Mouse (Mus musculus) heart, embryonic 14.5 days (tissue): ENCODE measurements around the gene Myo15b. TPM values are rescaled to one million over a fixed set of nuclear protein-coding genes. Genes with fewer than 3 reads are reported as not detected.
A peak's percentile ranks its signal among the peaks of the same experiment; 100 is the strongest.

Source experiments
- ATAC-seq: fragments of 200-750 bp; cut with Nextera tagmentation; 2 replicates; pipeline ENCODE4 v1.8.0; 2017; ENCODE audit warnings: low read depth, moderate TSS enrichment; ENCODE audit not compliant: insufficient number of reproducible peaks, insufficient read depth, low FRiP score
- H3K27ac ChIP-seq, 2 experiments: fragments of 200-500 bp in 1 of 2; fragments of 300-500 bp in 1 of 2; sonication (generic) in 1 of 2; replicated peaks in 1 of 2; 2 replicates each; pipeline ENCODE4 v1.5.1; 2012 to 2014; ENCODE audit warnings: low read depth in 2 of 2, low read length in 2 of 2, control low read depth in 1 of 2, mild to moderate bottlenecking in 1 of 2, mixed read lengths in 1 of 2; ENCODE audit not compliant: control insufficient read depth in 1 of 2, insufficient read depth in 1 of 2
- H3K27me3 ChIP-seq: fragments of 300-500 bp; sonication (generic); 2 replicates; pipeline ENCODE4 v1.6.1; 2014; ENCODE audit warnings: mild to moderate bottlenecking, low read length, control low read depth; ENCODE audit not compliant: control insufficient read depth, insufficient read depth
- H3K36me3 ChIP-seq: fragments of 300-500 bp; sonication (generic); 2 replicates; pipeline ENCODE4 v1.6.1; 2014; ENCODE audit warnings: mild to moderate bottlenecking, control low read depth, low read length, mixed read lengths; ENCODE audit not compliant: control insufficient read depth, insufficient read depth
- H3K4me1 ChIP-seq, 2 experiments: fragments of 200-500 bp in 1 of 2; fragments of 300-500 bp in 1 of 2; sonication (generic) in 1 of 2; 2 replicates each; pipeline ENCODE4 v1.6.1; 2012 to 2014; ENCODE audit warnings: low read length in 2 of 2, control low read depth in 1 of 2, mixed read lengths in 1 of 2; ENCODE audit not compliant: control insufficient read depth in 2 of 2, insufficient read depth in 2 of 2
- H3K4me2 ChIP-seq: fragments of 300-500 bp; sonication (generic); 2 replicates; pipeline ENCODE4 v1.6.1; 2014; ENCODE audit warnings: mild to moderate bottlenecking, low read length
- H3K4me3 ChIP-seq, 2 experiments: fragments of 200-500 bp in 1 of 2; fragments of 300-500 bp in 1 of 2; sonication (generic) in 1 of 2; 2 replicates each; pipeline ENCODE4 v1.5.1; 2012 to 2014; ENCODE audit warnings: low read length in 2 of 2, mild to moderate bottlenecking in 2 of 2, control low read depth in 1 of 2, low read depth in 1 of 2, moderate library complexity in 1 of 2; ENCODE audit not compliant: control insufficient read depth in 1 of 2, insufficient read depth in 1 of 2
- H3K9ac ChIP-seq: fragments of 300-500 bp; sonication (generic); 2 replicates; pipeline ENCODE4 v1.6.1; 2014; ENCODE audit warnings: mild to moderate bottlenecking, low read length
- H3K9me3 ChIP-seq: fragments of 300-500 bp; sonication (generic); 2 replicates; pipeline ENCODE4 v1.6.1; 2016; ENCODE audit warnings: low read length, control low read depth; ENCODE audit not compliant: control insufficient read depth
- WGBS: fragments of 180-500 bp; shearing (Covaris S2); extraction: QIAGEN DNeasy Blood & Tissue Kit; methylation state at CpG from one replicate; pipeline ENCODE4 v1.1.7; 2014; 5-methylcytosine and 5-hydroxymethylcytosine counted together
- polyA plus RNA-seq: library from polyadenylated mRNA; unstranded; fragments of >200 nt; fragmentation: Nextera tagmentation; extraction: Ambion mirVana; gene quantifications from 2 replicates; pipeline ENCODE4 v1.2.1, GENCODE M21; 2014

Gene Myo15b
- polyA plus RNA-seq, 1 experiment from 2014 or later = 0.22 TPM

DNA sequence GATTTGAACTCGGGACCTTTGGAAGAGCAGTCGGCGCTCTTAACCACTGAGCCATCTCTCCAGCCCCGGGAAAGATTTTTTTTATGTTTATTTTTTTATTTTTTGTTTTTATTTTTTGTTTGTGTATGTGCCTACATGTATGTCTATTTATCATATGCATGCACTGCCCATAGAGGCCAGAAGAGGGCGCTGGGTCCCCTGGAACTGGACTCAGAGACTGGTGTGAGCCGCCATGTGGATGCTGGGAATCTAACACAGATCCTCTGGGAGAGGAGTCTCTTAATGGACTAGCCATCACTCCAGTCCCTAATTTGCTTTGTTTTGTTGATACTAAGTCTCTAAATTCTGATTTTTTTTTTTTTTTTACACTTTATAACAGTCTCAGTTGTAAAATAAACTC, 17.2 kb upstream of the Myo15b start:
- WGBS = 87% methylated on average over 6 of the region's 6 CpGs
- Histone ChIP-seq H3K4me1 (peaks cover 56 to 69% of the 10 kb centered on the region in 2 experiments), H3K27me3 (no peaks in the 10 kb centered on the region), H3K9ac (no peak overlapping the region), H3K27ac (peak overlapping the region; percentile 97 to 99), H3K36me3 (peaks cover 16% of the 10 kb centered on the region), H3K4me3 (no peak overlapping the region), H3K4me2 (no peak overlapping the region), H3K9me3 (peaks cover 5% of the 10 kb centered on the region; the same call in 1 of the 2 replicates)
- no peak for ATAC-seq

DNA sequence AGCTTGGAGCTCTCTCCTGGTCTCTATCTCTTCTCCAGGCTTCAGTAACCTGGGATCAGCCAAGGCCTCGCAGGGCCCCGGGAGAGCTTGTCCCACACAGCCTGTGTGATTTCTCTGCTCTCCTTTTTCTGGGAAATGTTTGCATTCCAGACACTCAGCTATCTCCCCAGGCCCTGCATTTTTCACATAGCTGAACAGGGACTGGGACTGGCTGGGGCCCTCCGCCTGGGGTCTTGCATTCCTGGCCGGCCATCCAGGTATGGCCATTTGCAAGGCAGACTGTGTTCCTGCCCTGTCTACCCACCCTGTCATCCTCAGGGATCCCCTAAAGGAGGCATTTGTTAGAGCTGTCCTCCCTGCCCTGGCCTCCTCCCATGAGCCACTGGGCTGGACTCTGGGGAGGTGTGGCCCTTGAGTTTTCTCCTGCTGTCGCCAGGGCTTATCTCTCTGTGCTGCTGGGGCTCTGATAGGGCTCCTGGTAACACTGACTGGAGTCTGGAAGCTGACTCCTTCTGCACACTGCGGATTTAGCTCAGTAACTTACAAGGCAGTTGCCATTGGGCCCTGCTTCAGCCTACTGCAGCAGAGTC, 16.1 kb upstream of the Myo15b start:
- ATAC-seq = peak; percentile 75
- H3K9ac ChIP-seq = peak overlapping the region; percentile 54
- H3K9me3 ChIP-seq = peaks cover 5% of the 10 kb centered on the region; the same call in 1 of the 2 replicates
- peaks cover 50 to 63% of the 10 kb centered on the region in 2 experiments for H3K4me1 ChIP-seq
- no peak overlapping the region for H3K4me3 ChIP-seq
- peak overlapping the region; percentile 97 to 99 for H3K27ac ChIP-seq
- H3K27me3 ChIP-seq = no peaks in the 10 kb centered on the region
- WGBS = 0% methylated on average over 6 of the region's 6 CpGs
- H3K36me3 ChIP-seq = peaks cover 26% of the 10 kb centered on the region
- H3K4me2 ChIP-seq = peak overlapping the region; percentile 45

DNA sequence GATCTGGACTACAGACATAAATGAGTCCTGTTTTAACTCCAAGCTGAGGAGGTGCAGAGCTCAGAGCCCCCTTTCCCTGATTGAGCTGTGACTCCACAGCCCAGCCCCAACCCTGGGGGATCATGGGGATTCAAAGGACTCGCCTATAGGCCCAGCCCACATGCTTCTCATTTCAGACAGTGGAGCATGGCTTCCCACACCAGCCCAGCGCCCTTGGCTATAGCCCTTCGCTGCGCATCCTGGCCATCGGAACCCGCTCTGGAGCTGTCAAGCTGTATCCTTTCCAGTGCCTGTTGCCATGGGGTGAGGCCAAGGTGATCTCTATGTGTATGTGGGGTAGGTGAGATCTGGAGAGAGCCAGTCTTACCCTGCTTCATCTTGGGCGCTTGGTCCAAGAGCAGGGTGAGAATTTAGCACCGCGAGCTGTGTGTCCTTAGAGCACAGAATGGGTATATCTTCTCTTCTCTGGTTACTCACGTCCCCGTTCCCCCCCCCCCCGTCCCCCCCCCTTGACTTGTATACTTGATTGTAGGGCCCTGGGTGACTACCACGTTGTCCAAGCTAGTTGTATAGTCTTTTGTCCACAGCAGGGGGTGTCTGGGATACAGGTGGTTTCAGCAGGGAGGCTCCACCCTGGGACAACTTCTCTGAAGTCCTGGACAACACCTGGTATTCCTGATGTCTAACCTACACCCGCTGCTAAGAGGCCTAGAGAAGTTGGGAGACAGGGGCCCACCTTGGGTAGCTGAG, 14.9 kb upstream of the Myo15b start:
- Histone ChIP-seq H3K4me2 (peak overlapping the region; percentile 45; the same call in 1 of the 2 replicates), H3K4me1 (peaks cover 46 to 51% of the 10 kb centered on the region in 2 experiments), H3K4me3 (no peak overlapping the region), H3K27me3 (no peaks in the 10 kb centered on the region), H3K9me3 (peaks cover 5% of the 10 kb centered on the region; the same call in 1 of the 2 replicates), H3K27ac (peak overlapping the region; percentile 97 to 99), H3K36me3 (peaks cover 39% of the 10 kb centered on the region), H3K9ac (peak overlapping the region; percentile 54; the same call in 1 of the 2 replicates)
- no peak for ATAC-seq
- WGBS = 78% methylated on average over 12 of the region's 14 CpGs

DNA sequence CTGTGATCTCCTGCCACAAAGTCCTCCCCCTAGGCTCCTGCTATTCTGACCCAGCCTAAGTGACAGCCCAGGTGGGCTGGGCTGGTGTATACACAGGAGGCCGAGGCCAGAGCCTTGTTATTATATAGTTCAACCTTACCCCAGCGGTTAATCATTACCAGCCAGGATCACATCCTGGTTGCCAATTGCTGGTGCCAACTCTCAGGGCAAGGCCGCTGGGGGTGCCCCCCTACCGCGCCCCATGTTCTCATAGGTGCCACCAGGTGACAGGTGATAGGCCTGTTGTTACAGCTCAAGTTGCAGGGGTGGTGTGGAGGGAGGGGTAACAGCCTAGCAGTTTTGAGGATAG, 14.3 kb upstream of the Myo15b start:
- Histone ChIP-seq H3K27me3 (no peaks in the 10 kb centered on the region), H3K36me3 (peaks cover 40% of the 10 kb centered on the region), H3K9me3 (peaks cover 5% of the 10 kb centered on the region; the same call in 1 of the 2 replicates), H3K4me2 (no peak overlapping the region), H3K4me3 (no peak overlapping the region), H3K9ac (no peak overlapping the region), H3K4me1 (peaks cover 41 to 45% of the 10 kb centered on the region in 2 experiments), H3K27ac (peak overlapping the region in 1 of 2 experiments; percentile 97; a peak in 2 of 4 replicates)
- ATAC-seq = no peak
- WGBS = 87% methylated on average over 5 of the region's 5 CpGs

DNA sequence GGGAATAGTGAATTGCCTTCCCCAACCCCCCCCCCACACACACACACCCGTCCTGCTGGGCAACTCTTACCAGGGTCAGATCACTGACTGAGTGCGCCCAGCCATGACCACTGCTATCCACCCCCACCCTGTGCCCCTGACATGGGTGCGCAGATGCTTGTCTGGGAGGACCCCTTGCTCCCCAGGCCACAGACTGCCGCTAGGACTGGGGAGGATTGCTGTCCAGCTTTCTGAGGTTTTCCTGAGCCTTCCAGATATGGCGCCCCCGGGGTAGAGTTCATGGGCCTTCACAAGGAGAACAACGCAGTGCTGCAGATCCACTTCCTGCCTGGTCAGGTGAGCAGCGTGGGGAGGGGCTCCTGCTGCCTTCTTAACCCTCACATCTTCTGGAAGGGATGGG, 14.0 kb upstream of the Myo15b start:
- 81% methylated on average over 8 of the region's 8 CpGs for WGBS
- peaks cover 44% of the 10 kb centered on the region for H3K36me3 ChIP-seq
- no peaks in the 10 kb centered on the region for H3K27me3 ChIP-seq

DNA sequence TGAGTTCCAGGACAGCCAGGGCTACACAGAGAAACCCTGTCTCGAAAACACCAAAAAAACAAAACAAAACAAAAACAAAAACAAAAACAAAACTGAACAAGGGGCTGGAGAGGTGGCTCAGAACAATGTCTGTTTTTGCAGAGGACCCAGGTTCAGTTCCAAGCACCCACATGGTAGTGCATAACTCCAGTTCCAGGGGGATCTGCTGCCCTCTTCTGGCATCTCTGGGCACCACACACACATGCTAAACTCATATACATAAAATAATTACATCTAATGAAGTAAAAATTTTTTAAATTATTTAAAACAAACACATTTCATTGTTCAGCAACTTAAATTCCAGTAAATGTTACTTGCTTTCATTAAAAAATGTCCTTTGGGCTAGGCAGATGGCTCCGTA, 12.4 kb upstream of the Myo15b start:
- Histone ChIP-seq H3K36me3 (peaks cover 59% of the 10 kb centered on the region), H3K4me3 (no peak overlapping the region), H3K4me1 (peaks cover 28 to 30% of the 10 kb centered on the region in 2 experiments), H3K9me3 (peaks cover 5% of the 10 kb centered on the region; the same call in 1 of the 2 replicates), H3K27me3 (no peaks in the 10 kb centered on the region), H3K9ac (no peak overlapping the region), H3K4me2 (no peak overlapping the region), H3K27ac (no peak overlapping the region)
- no peak for ATAC-seq
- 97% methylated on average over 2 of the region's 2 CpGs for WGBS

More for the DNA sequence above, 14.0 kb upstream of the Myo15b start:
- Histone ChIP-seq H3K4me2 (no peak overlapping the region), H3K9me3 (peaks cover 5% of the 10 kb centered on the region; the same call in 1 of the 2 replicates), H3K4me1 (peaks cover 38 to 41% of the 10 kb centered on the region in 2 experiments), H3K9ac (no peak overlapping the region), H3K4me3 (no peak overlapping the region), H3K27ac (0 out of 4 replicates have a peak overlapping the region, but pooled peaks of 1 of the 2 experiments have one; percentile 24)
- no peak for ATAC-seq

DNA sequence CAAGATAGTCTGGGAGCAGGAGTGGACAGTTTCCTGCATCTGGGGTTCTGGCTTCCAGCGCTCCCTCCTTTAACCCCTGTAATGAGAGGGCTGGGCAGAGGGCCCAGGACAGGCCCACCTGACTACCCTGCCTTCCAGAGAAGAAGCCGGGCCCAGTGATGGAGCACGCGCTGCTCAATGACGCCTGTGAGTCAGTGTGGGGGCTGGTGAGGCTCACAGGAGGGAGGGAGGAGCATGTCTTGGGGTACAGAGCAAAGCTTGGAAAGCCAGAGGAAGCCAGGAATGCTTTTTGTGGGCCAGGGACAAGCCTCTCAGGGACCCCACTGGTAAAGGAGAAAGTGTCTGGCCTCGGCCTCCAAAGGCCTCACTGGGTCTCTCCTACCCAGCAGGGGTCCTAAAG, 3.5 kb upstream of the Myo15b start:
- no peak overlapping the region for H3K4me2 ChIP-seq
- no peaks in the 10 kb centered on the region for H3K9me3 ChIP-seq
- no peak overlapping the region for H3K9ac ChIP-seq
- H3K27ac ChIP-seq = no peak overlapping the region
- peaks cover 19% of the 10 kb centered on the region for H3K27me3 ChIP-seq
- peaks cover 62% of the 10 kb centered on the region for H3K36me3 ChIP-seq
- H3K4me1 ChIP-seq = no peaks in the 10 kb centered on the region; a peak in 1 of 4 replicates
- H3K4me3 ChIP-seq = no peak overlapping the region
- 73% methylated on average over 6 of the region's 6 CpGs for WGBS
- ATAC-seq = no peak
